Mouse (Mus musculus): Measurements from ENCODE around the gene Pxn. TPM values are rescaled to one million over a fixed set of nuclear protein-coding genes. Genes with fewer than 3 reads are reported as not detected.

Gene Pxn
- polyA plus RNA-seq, 1 experiment from 2014 or later: 28.6 TPM

DNA sequence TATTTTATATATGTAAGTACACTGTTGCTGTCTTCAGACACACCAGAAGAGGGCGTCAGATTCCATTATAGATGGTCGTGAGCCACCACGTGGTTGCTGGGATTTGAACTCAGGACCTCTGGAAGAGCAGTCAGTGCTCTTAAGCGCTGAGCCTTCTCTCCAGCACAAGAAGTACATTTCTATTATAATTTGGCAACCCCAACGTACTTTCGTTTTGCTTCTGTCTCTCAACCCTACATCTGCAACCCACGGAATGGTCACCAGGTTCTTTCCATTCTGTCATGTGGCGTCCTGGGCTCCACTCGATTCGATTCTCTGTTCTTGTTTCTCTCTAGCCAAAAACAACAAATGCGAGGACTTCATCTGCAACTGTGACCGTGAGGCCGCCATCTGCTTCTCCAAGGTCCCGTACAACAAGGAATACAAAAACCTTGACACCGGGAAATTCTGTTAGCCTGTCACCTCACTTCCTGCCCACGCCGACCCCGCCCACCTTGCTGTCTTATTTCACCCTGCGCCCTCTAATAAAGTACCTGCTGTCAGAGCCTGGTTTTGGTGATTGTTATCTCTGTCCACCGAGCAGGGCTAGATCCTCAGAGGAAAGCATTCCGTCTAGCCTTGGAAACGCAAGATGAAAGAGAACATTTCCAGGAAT is 32.2 kb upstream of the Pxn start:
- H3K9me3 ChIP-seq (ENCODE audit: control insufficient read depth, low read length): no peaks in the 10 kb centered on the region
- peaks cover 9% of the 10 kb centered on the region for H3K4me1 ChIP-seq (ENCODE audit: control insufficient read depth, insufficient read depth, low read length)
- no peak overlapping the region for H3K9ac ChIP-seq (ENCODE audit: low read depth, low read length)
- DNase-seq (ENCODE audit: low spot score) (no peak), ATAC-seq (ENCODE audit: low read depth) (no peak)
- no peak overlapping the region for H3K4me2 ChIP-seq (ENCODE audit: low read depth, low read length)
- no peaks in the 10 kb centered on the region for H3K27me3 ChIP-seq (replicated peaks; ENCODE audit: control insufficient read depth, insufficient read depth, low read length)
- no peak overlapping the region for H3K4me3 ChIP-seq (ENCODE audit: low read depth, low read length)
- 67% methylated on average over 22 of the region's 22 CpGs for WGBS
- H3K36me3 ChIP-seq (ENCODE audit: control insufficient read depth, insufficient read depth, low read length): peaks cover 11% of the 10 kb centered on the region
- H3K27ac ChIP-seq (replicated peaks; ENCODE audit: low read depth, low read length): no peak overlapping the region

DNA sequence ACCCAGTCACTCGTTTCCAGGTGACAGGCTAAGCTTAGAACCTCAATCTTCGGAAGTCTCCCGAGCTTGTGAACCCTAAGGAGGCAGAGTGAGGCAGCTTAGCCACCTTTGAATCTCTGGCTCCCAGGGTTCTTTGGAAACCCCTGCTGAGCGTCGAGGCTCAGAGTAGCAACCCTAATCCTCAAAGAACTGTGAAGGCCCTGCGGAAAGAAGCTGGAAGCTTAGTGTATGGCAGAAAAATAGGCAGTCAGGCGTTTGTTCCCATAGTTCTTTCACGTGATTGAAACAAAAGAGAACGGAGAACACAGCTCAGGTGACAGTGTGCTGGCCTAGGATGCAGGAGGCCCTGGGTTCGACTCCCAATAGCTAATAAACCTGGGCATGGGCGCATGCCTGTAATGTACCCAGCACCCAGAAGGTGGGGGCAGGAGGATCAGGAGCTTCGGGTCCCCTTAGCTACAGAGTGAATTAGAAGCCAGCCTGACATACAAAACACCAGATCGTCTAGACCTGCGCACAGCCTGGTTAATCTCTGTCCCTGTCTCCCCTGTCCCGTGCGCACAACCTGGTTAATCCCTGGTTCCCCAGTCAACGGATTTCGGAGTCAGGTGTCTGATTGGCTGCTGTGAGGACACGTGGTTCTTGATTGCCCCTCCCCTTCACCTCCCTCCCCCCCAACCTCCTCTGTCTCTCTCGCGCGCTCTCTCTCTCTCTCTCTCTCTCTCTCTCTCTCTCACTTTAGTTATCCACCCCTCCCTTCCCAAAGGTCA is 31.0 kb upstream of the Pxn start:
- peak; percentile 88 for ATAC-seq (ENCODE audit: low read depth)
- Histone ChIP-seq H3K27me3 (replicated peaks; ENCODE audit: control insufficient read depth, insufficient read depth, low read length) (no peaks in the 10 kb centered on the region), H3K36me3 (ENCODE audit: control insufficient read depth, insufficient read depth, low read length) (peaks cover 13% of the 10 kb centered on the region), H3K9ac (ENCODE audit: low read depth, low read length) (peak overlapping the region; percentile 54), H3K4me1 (ENCODE audit: control insufficient read depth, insufficient read depth, low read length) (peaks cover 9% of the 10 kb centered on the region), H3K27ac (replicated peaks; ENCODE audit: low read depth, low read length) (no peak overlapping the region), H3K4me3 (ENCODE audit: low read depth, low read length) (peak overlapping the region; percentile 39), H3K4me2 (ENCODE audit: low read depth, low read length) (peak overlapping the region; percentile 52), H3K9me3 (ENCODE audit: control insufficient read depth, low read length) (no peaks in the 10 kb centered on the region)
- 9% methylated on average over 22 of the region's 22 CpGs for WGBS
- peak; percentile 91 for DNase-seq (ENCODE audit: low spot score)

DNA sequence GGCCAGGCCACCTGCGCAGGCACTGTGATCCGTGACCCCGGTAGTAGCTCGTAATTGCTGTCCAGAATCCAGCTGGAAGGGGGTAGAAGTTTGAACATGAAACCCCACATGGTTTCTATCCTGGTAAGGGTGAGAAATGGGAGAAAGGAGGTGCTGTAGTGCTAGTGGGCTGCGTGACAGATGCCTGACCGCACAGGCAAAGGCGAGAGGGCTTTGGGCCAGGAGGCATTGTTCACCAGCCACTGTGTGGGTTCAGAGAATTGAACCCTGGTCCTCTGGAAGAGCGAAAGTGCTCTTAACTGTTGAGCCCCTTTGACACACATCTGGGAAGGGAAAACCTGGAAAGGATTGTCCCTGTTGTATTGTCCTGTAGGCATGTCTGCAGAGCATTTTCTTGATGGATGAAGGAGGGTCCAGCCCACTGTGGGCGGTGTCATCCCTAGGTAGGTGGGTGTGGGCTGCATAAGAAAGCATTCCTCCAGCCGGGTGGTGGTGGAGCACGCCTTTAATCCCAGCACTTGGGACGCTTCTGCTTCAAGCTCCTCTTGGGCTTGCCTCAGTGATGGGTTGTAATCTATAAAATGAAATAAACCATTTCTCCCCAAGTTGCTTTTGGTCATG is 30.3 kb upstream of the Pxn start:
- H3K27me3 ChIP-seq (replicated peaks; ENCODE audit: control insufficient read depth, insufficient read depth, low read length): no peaks in the 10 kb centered on the region
- DNase-seq (ENCODE audit: low spot score) (no peak), ATAC-seq (ENCODE audit: low read depth) (peak; percentile 34; the same call in 1 of the 2 replicates)
- WGBS: 38% methylated on average over 12 of the region's 12 CpGs
- H3K9me3 ChIP-seq (ENCODE audit: control insufficient read depth, low read length): no peaks in the 10 kb centered on the region
- H3K27ac ChIP-seq (replicated peaks; ENCODE audit: low read depth, low read length): no peak overlapping the region; the same call in 1 of the 2 replicates
- peaks cover 9% of the 10 kb centered on the region for H3K4me1 ChIP-seq (ENCODE audit: control insufficient read depth, insufficient read depth, low read length)
- H3K4me2 ChIP-seq (ENCODE audit: low read depth, low read length): peak overlapping the region; percentile 52
- H3K4me3 ChIP-seq (ENCODE audit: low read depth, low read length): peak overlapping the region; percentile 39
- H3K9ac ChIP-seq (ENCODE audit: low read depth, low read length): peak overlapping the region; percentile 54
- H3K36me3 ChIP-seq (ENCODE audit: control insufficient read depth, insufficient read depth, low read length): peaks cover 13% of the 10 kb centered on the region

DNA sequence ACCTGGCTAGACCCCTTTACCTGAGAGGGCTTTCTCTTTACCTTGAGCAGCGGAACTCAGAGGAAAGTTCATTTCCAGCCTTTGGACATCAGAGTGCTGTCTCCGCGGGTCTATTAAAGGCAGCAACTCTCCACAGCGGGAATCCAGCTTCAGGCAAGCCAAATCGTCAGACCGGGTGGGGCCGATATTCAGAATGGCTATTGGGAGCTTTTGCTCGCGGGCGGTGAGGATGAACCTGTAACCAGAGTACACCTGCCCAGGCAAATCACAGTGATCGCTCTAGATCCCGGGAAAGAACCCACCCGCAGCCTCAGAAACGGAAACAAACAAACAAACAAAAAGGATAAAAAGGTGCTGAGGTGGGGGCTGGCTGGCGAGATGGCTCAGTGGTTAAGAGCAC is 26.9 kb upstream of the Pxn start:
- H3K4me3 ChIP-seq (ENCODE audit: low read depth, low read length): no peak overlapping the region
- ATAC-seq (ENCODE audit: low read depth) (no peak), DNase-seq (ENCODE audit: low spot score) (no peak)
- 45% methylated on average over 15 of the region's 15 CpGs for WGBS
- H3K4me2 ChIP-seq (ENCODE audit: low read depth, low read length): no peak overlapping the region
- H3K27me3 ChIP-seq (replicated peaks; ENCODE audit: control insufficient read depth, insufficient read depth, low read length): peaks cover 3% of the 10 kb centered on the region; the same call in 1 of the 2 replicates
- H3K36me3 ChIP-seq (ENCODE audit: control insufficient read depth, insufficient read depth, low read length): peaks cover 13% of the 10 kb centered on the region
- peaks cover 15% of the 10 kb centered on the region for H3K4me1 ChIP-seq (ENCODE audit: control insufficient read depth, insufficient read depth, low read length)
- H3K9me3 ChIP-seq (ENCODE audit: control insufficient read depth, low read length): no peaks in the 10 kb centered on the region
- no peak overlapping the region for H3K9ac ChIP-seq (ENCODE audit: low read depth, low read length)
- H3K27ac ChIP-seq (replicated peaks; ENCODE audit: low read depth, low read length): no peak overlapping the region

DNA sequence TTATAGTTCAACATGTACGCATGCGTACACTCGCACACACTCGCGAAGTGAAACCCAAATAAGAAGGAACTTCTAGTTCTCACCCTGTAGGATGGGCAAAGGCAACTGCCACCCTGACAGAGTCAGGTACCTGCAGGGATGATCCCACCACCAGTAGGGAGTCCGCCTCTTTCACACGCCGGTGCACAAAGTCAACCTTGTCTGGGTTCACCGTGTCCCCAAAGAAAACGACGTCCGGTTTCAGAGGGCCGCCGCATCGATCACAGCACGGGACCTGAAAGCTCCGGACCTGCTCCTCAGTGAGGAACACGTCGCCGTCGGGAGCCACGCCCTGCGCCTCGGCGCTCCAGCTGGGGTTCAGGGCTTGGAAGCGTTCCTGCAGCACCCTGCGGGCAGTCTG is 26.4 kb upstream of the Pxn start:
- no peak for ATAC-seq (ENCODE audit: low read depth)
- no peaks in the 10 kb centered on the region for H3K9me3 ChIP-seq (ENCODE audit: control insufficient read depth, low read length)
- H3K27ac ChIP-seq (replicated peaks; ENCODE audit: low read depth, low read length): no peak overlapping the region
- peak overlapping the region; percentile 49 for H3K4me2 ChIP-seq (ENCODE audit: low read depth, low read length)
- H3K36me3 ChIP-seq (ENCODE audit: control insufficient read depth, insufficient read depth, low read length): peaks cover 13% of the 10 kb centered on the region
- 20% methylated on average over 27 of the region's 27 CpGs for WGBS
- peaks cover 19% of the 10 kb centered on the region for H3K4me1 ChIP-seq (ENCODE audit: control insufficient read depth, insufficient read depth, low read length)
- H3K9ac ChIP-seq (ENCODE audit: low read depth, low read length): peak overlapping the region; percentile 42; the same call in 1 of the 2 replicates
- DNase-seq (ENCODE audit: low spot score): no peak
- H3K4me3 ChIP-seq (ENCODE audit: low read depth, low read length): peak overlapping the region; percentile 25
- peaks cover 3% of the 10 kb centered on the region; the same call in 1 of the 2 replicates for H3K27me3 ChIP-seq (replicated peaks; ENCODE audit: control insufficient read depth, insufficient read depth, low read length)

DNA sequence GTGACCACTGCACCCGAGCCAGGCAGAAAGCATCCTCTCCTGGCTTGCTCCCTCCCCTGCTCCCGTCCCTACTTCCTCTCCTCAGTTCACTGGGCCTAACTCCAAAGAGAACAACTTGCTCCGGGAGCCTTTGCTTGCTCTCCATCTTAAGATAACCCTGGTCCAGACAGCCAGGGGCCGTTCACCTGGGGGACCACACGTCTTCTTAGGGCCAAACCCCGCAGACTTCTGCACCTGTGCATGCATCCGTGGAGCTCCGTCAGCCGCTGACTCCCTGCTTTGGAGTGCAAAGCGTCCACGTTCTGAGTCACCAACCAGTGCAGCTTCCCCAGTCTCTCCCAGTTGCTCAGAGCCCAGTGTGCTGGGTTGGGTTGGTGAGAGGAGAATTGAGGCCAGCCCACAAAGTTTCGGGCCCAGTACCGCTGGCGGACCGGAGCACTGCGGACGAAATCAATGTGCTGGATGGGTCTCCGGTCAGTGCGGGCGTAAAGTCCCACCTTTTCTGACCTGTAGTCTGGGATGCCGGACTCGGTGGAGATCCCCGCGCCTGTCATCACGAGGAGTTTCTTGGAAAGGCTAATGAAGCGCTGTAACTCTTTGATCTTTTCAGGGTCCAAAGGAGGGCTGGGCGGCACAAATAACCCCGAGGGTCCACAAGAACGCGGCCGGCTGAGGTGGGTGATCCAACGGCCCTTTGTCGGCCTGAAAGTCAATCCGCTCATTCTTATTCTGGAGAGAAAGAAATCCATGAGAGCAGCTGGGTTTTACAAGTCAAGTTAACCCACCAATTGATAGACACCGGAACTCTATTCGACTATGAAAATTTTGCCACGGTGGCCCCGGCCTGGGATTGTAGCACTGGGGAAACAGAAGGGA is 23.8 kb upstream of the Pxn start:
- ATAC-seq (ENCODE audit: low read depth) (no peak), DNase-seq (ENCODE audit: low spot score) (no peak)
- Histone ChIP-seq H3K36me3 (ENCODE audit: control insufficient read depth, insufficient read depth, low read length) (peaks cover 10% of the 10 kb centered on the region), H3K4me3 (ENCODE audit: low read depth, low read length) (peak overlapping the region; percentile 14; the same call in 1 of the 2 replicates), H3K9me3 (ENCODE audit: control insufficient read depth, low read length) (no peaks in the 10 kb centered on the region), H3K9ac (ENCODE audit: low read depth, low read length) (0 out of 2 replicates have a peak overlapping the region, but pooled peaks have one; percentile 9), H3K27me3 (replicated peaks; ENCODE audit: control insufficient read depth, insufficient read depth, low read length) (peaks cover 3% of the 10 kb centered on the region; the same call in 1 of the 2 replicates), H3K27ac (replicated peaks; ENCODE audit: low read depth, low read length) (no peak overlapping the region), H3K4me1 (ENCODE audit: control insufficient read depth, insufficient read depth, low read length) (0 out of 2 replicates have a peak, but pooled peaks cover 10% of the 10 kb centered on the region), H3K4me2 (ENCODE audit: low read depth, low read length) (peak overlapping the region; percentile 32)
- WGBS: 31% methylated on average over 38 of the region's 38 CpGs

DNA sequence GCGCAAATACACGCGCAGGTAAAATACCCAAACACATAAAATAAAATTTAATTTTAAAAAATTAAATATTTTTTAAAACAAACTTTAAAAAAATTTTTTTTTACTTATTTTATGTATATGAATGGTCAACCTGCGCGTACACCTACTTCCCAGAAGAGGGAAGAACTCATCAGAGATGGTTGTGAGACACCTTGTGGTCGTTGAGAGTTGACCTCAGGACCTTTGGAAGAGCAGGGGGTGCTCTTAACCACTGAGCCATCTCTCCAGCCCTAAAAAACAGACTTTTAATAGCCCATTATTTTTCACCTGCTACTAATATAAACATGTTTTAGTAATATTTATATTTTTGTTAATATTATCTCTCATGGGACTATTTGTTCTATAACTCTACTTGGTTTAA is 23.1 kb upstream of the Pxn start:
- 46% methylated on average over 6 of the region's 6 CpGs for WGBS
- ATAC-seq (ENCODE audit: low read depth): no peak

More for the DNA sequence above, 23.1 kb upstream of the Pxn start:
- Histone ChIP-seq H3K9me3 (ENCODE audit: control insufficient read depth, low read length) (no peaks in the 10 kb centered on the region), H3K9ac (ENCODE audit: low read depth, low read length) (no peak overlapping the region), H3K36me3 (ENCODE audit: control insufficient read depth, insufficient read depth, low read length) (peaks cover 4% of the 10 kb centered on the region; the same call in 1 of the 2 replicates), H3K4me1 (ENCODE audit: control insufficient read depth, insufficient read depth, low read length) (0 out of 2 replicates have a peak, but pooled peaks cover 10% of the 10 kb centered on the region), H3K4me2 (ENCODE audit: low read depth, low read length) (peak overlapping the region; percentile 65; the same call in 1 of the 2 replicates), H3K27ac (replicated peaks; ENCODE audit: low read depth, low read length) (no peak overlapping the region), H3K4me3 (ENCODE audit: low read depth, low read length) (no peak overlapping the region), H3K27me3 (replicated peaks; ENCODE audit: control insufficient read depth, insufficient read depth, low read length) (peaks cover 3% of the 10 kb centered on the region; the same call in 1 of the 2 replicates)
- DNase-seq (ENCODE audit: low spot score): no peak
